Mouse (Mus musculus): ENCODE data around the gene Cdc25b. TPM values are rescaled to one million over a fixed set of nuclear protein-coding genes. Genes with fewer than 3 reads are reported as not detected.

The Cdc25b gene
- total RNA-seq (2023) = 10 to 100 TPM; 56.9 to 60.2 TPM

DNA sequence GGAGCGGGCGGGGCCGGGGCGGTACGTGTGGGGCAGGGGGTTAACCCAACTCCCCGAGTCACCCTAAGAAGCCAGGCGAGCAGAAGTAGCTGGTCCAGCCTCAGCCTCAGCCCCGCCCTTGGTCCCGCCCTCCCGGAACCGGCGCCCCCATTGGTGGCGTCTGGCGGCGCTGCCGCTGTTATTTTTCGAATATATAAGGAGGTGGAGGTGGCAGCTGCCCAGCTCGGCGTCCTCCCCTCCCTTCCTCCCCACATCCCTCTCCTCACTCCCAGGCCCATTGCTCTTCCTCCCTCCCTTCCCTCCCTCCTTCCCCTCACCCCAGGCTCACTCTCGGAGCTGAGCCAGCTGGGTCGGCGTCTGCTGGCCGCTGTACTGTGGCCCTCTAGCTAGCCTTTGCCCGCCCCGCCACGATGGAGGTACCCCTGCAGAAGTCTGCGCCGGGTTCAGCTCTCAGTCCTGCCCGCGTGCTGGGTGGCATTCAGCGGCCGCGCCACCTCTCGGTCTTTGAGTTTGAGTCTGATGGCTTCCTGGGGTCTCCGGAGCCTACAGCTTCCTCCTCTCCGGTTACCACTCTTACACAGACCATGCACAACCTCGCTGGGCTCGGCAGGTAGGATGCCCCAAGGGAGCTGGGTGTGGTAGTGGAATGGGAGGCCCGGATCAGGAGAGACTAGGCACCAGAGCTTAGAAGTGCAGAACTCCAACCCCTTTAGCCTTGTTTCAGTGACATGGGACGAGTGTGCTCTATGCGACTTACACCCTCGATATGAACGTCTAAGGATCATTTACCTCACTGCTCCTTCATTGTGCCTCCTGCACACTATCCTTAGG, at the start of gene Cdc25b, which contains the start of gene Spef1:
Cdc25b (plus strand) TSS at position 179 of the 831 bp plus-strand sequence.
Spef1 (minus strand) TSS at position 512 of the 831 bp plus-strand sequence.

DNA sequence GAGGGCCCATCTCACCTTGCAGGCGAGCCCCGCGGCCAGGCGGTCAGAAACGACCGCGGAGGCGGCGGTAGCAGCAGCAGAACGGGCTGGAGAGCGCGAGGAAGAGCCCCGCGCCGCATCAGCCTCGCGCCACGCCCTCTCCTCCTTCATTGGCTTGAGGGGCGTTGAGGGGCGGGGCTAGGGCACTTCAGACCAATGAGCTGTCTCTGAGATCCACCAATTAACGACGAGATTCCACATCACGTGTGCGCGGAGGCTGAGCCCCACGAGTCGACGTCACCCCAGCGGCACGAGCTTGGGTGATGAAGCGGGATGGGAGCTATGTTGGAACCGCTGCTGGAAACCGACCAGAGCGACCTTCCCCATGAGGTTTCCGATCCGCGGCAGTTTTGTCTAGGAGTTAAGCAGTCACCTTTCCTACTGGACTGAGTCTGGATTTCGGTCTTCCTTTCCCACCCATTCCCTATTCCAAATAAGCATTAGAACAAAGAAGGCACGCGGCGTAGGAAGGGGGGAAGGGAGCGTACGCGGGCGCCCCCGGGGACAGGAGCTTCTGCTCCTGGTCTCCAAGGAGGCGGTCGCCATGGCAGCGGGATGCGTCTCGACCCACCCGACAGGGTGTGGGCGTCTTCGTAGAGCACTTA, 26.7 kb upstream of the Cdc25b start, which contains the start of gene 1700037H04Rik:
1700037H04Rik (minus strand) TSS at position 144 of the 644 bp plus-strand sequence.

DNA sequence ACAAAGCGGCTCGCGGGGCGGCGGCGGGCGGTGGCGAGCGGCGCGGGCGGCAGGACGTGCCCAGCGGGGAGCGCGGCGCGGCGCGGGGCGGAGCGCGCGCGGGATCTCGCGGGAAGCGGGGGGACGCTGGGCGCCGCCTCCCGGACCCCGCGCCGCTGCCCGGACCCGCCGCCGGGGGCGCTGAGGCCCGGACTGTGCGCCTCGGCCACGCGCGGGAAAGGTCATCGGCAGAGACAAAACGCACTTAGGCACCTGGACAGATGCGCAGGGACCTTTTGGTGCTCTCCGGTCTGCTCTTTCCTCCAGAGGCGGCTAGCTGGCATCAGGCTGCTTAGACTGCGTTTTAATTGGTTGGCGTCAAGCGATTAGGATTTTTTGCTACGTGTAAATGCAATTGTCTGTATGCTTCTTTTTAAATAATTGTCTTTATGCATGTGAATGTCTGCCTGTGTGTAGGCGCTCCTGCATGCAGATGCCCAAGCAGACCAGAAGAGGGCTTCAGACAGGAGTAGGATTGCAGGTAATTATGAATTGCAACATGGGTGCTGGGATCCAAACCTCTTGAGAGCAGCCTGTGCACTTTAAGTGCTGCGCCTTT, 6.7 kb upstream of the Cdc25b start, which contains the start of gene Cenpb:
Cenpb (minus strand) TSS at position 78 of the 598 bp plus-strand sequence.

DNA sequence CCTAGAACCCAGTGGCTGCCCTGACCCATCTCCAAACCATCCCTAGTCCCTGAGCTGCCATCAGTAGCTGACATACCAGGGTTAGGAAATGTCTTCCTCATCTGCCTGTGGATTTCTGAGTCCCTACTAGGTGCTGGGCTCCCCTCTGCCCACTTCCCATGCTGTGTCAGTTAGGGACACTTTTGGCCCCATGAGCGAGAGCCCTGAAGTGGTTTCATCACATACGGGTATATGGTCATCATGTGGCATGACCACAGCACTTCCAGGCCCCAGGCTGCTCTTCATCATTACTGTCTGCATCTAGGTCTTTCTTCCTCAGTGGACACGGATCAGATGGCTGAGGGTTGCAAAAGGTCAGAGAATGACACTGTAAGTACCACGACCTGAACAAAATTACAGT, 20.0 kb downstream of the Cdc25b start, which contains the start of gene Ap5s1:
Ap5s1 (plus strand) TSS at position 301 of the 400 bp plus-strand sequence.

DNA sequence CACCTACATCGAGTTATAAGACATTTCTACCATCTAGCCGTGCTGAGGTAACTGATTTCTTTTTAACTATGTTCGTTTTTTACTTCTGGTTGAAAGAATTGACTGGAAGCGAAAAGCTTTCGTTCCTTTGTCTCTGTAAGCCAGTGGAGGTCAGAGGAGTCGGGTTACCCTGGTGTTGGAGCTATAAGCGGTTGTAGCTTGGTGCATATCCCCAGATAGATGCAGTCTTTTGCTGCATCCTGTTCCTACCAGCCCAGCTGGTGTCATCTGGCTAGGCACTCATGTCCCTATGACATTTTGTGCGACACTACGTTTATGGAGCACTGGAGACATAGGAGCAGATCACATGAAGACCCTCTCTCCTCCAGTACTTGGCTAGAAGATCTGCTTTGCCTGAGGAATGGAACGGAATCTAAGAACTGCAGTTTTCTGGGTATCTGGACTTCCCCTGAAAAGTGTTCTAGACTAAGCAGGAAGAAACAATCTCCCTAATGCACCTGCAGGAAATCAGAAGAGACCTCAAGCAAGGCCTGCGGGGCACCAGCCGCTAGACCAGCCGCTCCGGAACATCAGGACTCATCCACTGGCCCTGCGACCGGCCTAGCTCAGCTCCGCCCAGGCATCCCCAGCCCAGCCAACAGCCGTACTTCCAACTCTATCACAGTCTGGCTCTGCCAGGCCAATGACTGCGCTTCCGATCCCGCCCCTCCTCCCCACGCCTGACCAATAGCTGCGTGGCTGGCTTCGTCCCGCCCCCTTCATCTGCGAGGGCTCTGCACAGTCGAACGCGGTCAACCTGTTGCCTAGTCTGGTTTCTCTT, 46.8 kb downstream of the Cdc25b start, which contains the start of gene Mavs:
Mavs (plus strand) TSS at position 757 of the 820 bp plus-strand sequence.

Other genes starting within 250 kb of the Cdc25b start
- not detected for gene Gfra4, start 143.9 kb upstream of the Cdc25b start, total RNA-seq (2023)
- 1 to 10 TPM; 3.1 to 3.7 TPM for gene Adam33, start 123.1 kb upstream of the Cdc25b start, total RNA-seq (2023)
- 1 to 10 TPM; 3.8 to 4.1 TPM for gene Siglec1, start 100.2 kb upstream of the Cdc25b start, total RNA-seq (2023)
- gene Hspa12b, start 59.7 kb upstream of the Cdc25b start, total RNA-seq (2023) = not detected
- gene Gm11037, start 53.5 kb upstream of the Cdc25b start, total RNA-seq (2023) = not detected
- 10 to 100 TPM; 50.5 to 51.9 TPM for gene 1700037H04Rik, start 26.9 kb upstream of the Cdc25b start, total RNA-seq (2023)
- gene Cenpb, start 6.9 kb upstream of the Cdc25b start, total RNA-seq (2023) = 10 to 100 TPM; 23.1 to 26.1 TPM
- 1 to 10 TPM; 2.0 to 2.4 TPM for gene Spef1, start 333 bp downstream of the Cdc25b start, total RNA-seq (2023)
- gene Ap5s1, start 20.1 kb downstream of the Cdc25b start, total RNA-seq (2023) = 10 to 100 TPM; 14.0 to 17.7 TPM
- 10 to 100 TPM; 11.4 to 11.5 TPM for gene Mavs, start 47.1 kb downstream of the Cdc25b start, total RNA-seq (2023)
- gene Pank2, start 75.5 kb downstream of the Cdc25b start, total RNA-seq (2023) = 10 to 100 TPM; 40.1 to 40.2 TPM
- gene Rnf24, start 165.9 kb downstream of the Cdc25b start, total RNA-seq (2023) = 1 to 10 TPM; 5.2 to 9.1 TPM

All from neutrophil, adult 83 days (primary cell).